Mouse (Mus musculus): Measurements from ENCODE around the gene Ddx60.

Gene Ddx60

GRCm38 (mm10) chr8:61985703-61986475 lies 58.0 kb downstream of the Ddx60 start:
- DNase-seq (ENCODE audit: low spot score), result no peak

- DNase-seq (ENCODE audit: low spot score), result no peak
Measured at GRCm38 (mm10) chr8:61989464-61989863, 61.6 kb downstream of the Ddx60 start.

GRCm38 (mm10) chr8:61992796-61993195 lies 64.9 kb downstream of the Ddx60 start:
- DNase-seq (ENCODE audit: low spot score), result no peak

GRCm38 (mm10) chr8:61997125-61997524 lies 69.2 kb downstream of the Ddx60 start:
- no peak for DNase-seq (ENCODE audit: low spot score)

- no peak for DNase-seq (ENCODE audit: low spot score)
Measured at GRCm38 (mm10) chr8:62014166-62014565, 86.3 kb downstream of the Ddx60 start.

- DNase-seq (ENCODE audit: low spot score), result no peak
Measured at GRCm38 (mm10) chr8:62014582-62014981, 86.7 kb downstream of the Ddx60 start.

- DNase-seq (ENCODE audit: low spot score), result no peak
Measured at GRCm38 (mm10) chr8:62034351-62034750, 106.5 kb downstream of the Ddx60 start.

GRCm38 (mm10) chr8:62046809-62047208 lies 118.9 kb downstream of the Ddx60 start:
- DNase-seq (ENCODE audit: low spot score), result no peak

- peak; percentile 6 for DNase-seq (ENCODE audit: low spot score)
Measured at GRCm38 (mm10) chr8:62060357-62060756, 132.5 kb downstream of the Ddx60 start.

GRCm38 (mm10) chr8:62068305-62068704 lies 140.4 kb downstream of the Ddx60 start:
- DNase-seq (ENCODE audit: low spot score), result no peak

- peak; percentile 1 for DNase-seq (ENCODE audit: low spot score)
Measured at GRCm38 (mm10) chr8:62080195-62080802, 152.4 kb downstream of the Ddx60 start.

- DNase-seq (ENCODE audit: low spot score), result no peak
Measured at GRCm38 (mm10) chr8:62081804-62082203, 153.9 kb downstream of the Ddx60 start.

Data from ovary, postnatal 14 days (tissue).